Mouse (Mus musculus) lung, adult 2 months (tissue): ENCODE results near the gene Hoxb6.

Experiments used
- CTCF ChIP-seq: fragments of 200-500 bp; IDR thresholded peaks from 2 replicates; pipeline ENCODE4 v1.5.1; 2011; ENCODE audit warnings: mild to moderate bottlenecking, low read length, control low read depth; ENCODE audit not compliant: insufficient read depth
- POLR2A ChIP-seq: fragments of 200-500 bp; IDR thresholded peaks from 2 replicates; pipeline ENCODE4 v1.6.1; 2011; ENCODE audit warnings: low read depth, mild to moderate bottlenecking, control low read depth, low read length, borderline replicate concordance; ENCODE audit errors: extremely low read depth

GRCm38 (mm10) chr11:96265954-96266353, 26.3 kb upstream of the Hoxb6 start:
- no peak for TF ChIP-seq CTCF
- TF ChIP-seq POLR2A: no peak
